Mouse (Mus musculus): Measurements from ENCODE around the gene Fstl3. TPM values are rescaled to one million over a fixed set of nuclear protein-coding genes. Genes with fewer than 3 reads are reported as not detected.

The Fstl3 gene
- 29.0 and 30.9 TPM in 2 replicates for polyA plus RNA-seq (2015; fragmentation: Nextera tagmentation; extraction: Ambion mirVana)

GRCm38 (mm10) chr10:79777103-79777531, at the start of gene Fstl3:
Gene Fstl3 (plus strand): TSS chr10:79777272.
- ATAC-seq (replicated peaks; ENCODE audit: insufficient number of reproducible peaks, insufficient read depth, low FRiP score, low read depth): no peak
- Histone ChIP-seq H3K9me3 (replicated peaks) (no peaks in the 10 kb centered on the region), H3K27me3 (peaks cover 14% of the 10 kb centered on the region; the same call in 1 of the 2 replicates), H3K9ac (peak within 1 kb of the TSS; percentile 58), H3K4me2 (peak within 1 kb of the TSS; percentile 84), H3K4me1 (replicated peaks) (peaks cover 44% of the 10 kb centered on the region), H3K27ac (peak within 1 kb of the TSS; percentile 76), H3K4me3 (peak within 1 kb of the TSS; percentile 56), H3K36me3 (no peaks in the 10 kb centered on the region)
- WGBS: 4% methylated on average over 39 of the region's 39 CpGs

DNA sequence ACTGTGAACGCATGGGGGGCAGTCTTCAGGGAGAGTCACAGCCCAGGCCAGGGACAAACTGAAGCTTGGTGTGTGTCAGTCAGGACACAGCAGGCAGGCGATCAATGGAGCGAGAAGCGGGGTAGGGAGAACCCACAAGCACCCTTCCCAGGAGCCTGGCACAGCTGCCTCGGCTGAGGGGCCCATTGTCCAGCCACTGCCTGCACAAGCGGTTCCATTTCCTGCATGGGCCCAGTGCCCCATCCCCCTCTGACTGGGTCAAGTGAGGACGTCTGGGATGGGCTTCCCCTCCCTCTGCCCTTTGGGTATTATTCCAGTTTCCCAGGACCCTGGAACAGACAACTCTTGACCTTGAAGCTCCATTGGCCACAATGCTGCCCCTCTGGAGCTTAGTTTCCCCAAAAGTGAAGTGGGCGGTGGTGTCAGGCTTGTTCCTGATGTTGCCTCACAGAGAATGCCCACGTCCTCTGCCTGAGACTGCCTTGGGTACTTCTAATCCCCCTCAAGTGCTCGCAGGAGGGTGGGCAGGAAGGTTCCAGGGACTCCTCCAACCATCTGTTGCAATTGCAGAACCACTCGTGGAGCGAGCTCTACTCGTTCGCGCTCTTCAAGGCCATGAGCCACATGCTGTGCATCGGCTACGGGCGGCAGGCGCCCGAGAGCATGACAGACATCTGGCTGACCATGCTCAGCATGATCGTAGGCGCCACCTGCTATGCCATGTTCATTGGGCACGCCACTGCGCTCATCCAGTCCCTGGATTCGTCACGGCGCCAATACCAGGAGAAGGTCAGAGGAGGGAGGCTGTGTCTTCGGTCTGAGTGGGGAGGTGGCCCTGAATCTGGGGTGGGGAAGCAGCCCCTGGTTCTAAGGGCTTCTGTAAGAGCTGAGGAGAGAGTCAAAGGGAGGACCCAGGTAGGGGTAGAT, 48.5 kb upstream of the Fstl3 start:
- peaks cover 8% of the 10 kb centered on the region for H3K27me3 ChIP-seq
- H3K4me2 ChIP-seq: no peak overlapping the region
- H3K36me3 ChIP-seq: 0 out of 2 replicates have a peak, but pooled peaks cover under 1% of the 10 kb centered on the region
- no peaks in the 10 kb centered on the region for H3K9me3 ChIP-seq (replicated peaks)
- peaks cover 13% of the 10 kb centered on the region for H3K4me1 ChIP-seq (replicated peaks)
- 65% methylated on average over 28 of the region's 28 CpGs for WGBS
- H3K27ac ChIP-seq: no peak overlapping the region
- H3K4me3 ChIP-seq: no peak overlapping the region
- no peak for ATAC-seq (replicated peaks; ENCODE audit: insufficient number of reproducible peaks, insufficient read depth, low FRiP score, low read depth)
- no peak overlapping the region for H3K9ac ChIP-seq

DNA sequence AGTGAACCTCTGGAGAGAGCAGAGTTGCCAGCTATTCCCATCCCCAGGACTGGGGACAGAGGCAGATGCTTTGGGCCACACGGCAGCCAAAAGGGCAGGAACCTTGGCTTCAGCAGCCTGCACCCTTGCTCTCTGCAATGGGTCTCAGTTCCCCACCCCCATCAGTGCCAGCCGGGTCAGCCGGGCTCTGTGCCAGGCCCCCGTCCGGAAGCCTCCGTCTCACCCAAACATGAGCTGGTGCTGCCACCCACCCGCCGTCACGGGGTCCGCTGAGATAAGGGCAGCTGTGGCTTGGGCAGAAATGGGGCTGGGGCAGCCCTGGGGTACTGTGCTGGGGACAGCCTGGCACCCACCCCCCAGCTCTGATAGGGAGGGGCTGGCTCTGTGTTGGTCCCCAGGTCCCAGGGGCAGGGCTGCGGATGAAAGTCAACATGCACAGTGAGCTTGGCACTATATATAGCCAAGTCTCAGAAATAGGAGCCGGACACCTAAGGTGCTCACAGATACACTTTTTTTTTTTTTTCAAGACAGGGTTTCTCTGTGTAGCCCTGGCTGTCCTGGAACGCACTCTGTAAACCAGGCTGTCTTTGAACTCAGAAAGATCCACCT, 47.6 kb upstream of the Fstl3 start:
- Histone ChIP-seq H3K27ac (no peak overlapping the region), H3K4me1 (replicated peaks) (peaks cover 8% of the 10 kb centered on the region), H3K4me3 (peak overlapping the region; percentile 5; the same call in 1 of the 2 replicates), H3K9me3 (replicated peaks) (no peaks in the 10 kb centered on the region), H3K9ac (no peak overlapping the region), H3K27me3 (peaks cover 8% of the 10 kb centered on the region), H3K4me2 (peak overlapping the region; percentile 44), H3K36me3 (peaks cover 9% of the 10 kb centered on the region)
- 0 out of 2 replicates have a peak, but pooled peaks have one; percentile 11 for ATAC-seq (replicated peaks; ENCODE audit: insufficient number of reproducible peaks, insufficient read depth, low FRiP score, low read depth)
- 55% methylated on average over 13 of the region's 13 CpGs for WGBS

DNA sequence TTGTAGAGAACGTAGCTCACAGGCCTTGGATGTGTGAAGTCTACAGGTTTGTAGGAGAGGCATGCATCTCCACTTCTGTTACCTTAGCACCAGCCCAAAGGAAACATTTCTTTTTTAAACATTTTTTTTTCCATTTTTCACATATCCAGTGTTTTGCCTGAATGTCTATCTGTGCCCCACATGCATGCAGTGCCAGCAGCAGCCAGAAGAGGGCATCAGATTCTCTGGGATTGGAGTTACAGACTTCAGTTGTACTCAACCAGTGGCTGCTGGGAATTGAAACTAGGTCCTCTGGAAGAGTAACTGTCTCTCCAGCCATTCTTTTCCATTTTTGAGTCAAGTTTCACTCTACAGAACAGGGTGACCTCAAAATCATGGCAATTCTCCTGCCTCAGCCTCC, 44.6 kb upstream of the Fstl3 start:
- no peak for ATAC-seq (replicated peaks; ENCODE audit: insufficient number of reproducible peaks, insufficient read depth, low FRiP score, low read depth)
- Histone ChIP-seq H3K27me3 (peaks cover 17% of the 10 kb centered on the region), H3K9me3 (replicated peaks) (0 out of 2 replicates have a peak, but pooled peaks cover 3% of the 10 kb centered on the region), H3K27ac (no peak overlapping the region), H3K36me3 (peaks cover 36% of the 10 kb centered on the region), H3K4me2 (no peak overlapping the region), H3K9ac (no peak overlapping the region), H3K4me3 (no peak overlapping the region), H3K4me1 (replicated peaks) (peaks cover 15% of the 10 kb centered on the region)
- WGBS: 100% methylated on average over 1 of the region's 1 CpGs

DNA sequence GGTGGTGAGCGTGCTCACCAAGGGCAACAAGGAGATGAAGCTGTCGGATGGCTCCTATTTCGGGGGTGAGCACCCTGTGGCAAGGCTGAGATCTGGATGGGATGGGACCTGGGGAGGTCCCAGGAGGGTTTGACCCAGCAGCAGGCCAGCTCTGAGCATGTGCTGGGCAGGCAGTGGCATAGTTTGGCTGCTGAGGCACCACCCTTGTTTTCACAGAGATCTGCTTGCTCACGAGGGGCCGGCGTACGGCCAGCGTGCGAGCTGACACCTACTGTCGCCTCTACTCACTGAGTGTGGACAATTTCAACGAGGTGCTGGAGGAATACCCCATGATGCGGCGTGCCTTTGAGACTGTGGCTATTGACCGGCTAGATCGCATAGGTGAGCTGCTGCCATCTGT, 43.2 kb upstream of the Fstl3 start:
- Histone ChIP-seq H3K36me3 (peaks cover 50% of the 10 kb centered on the region), H3K27ac (no peak overlapping the region), H3K9me3 (replicated peaks) (peaks cover 9% of the 10 kb centered on the region; the same call in 1 of the 2 replicates), H3K9ac (no peak overlapping the region), H3K4me3 (no peak overlapping the region), H3K4me2 (no peak overlapping the region), H3K4me1 (replicated peaks) (peaks cover 15% of the 10 kb centered on the region), H3K27me3 (peaks cover 12% of the 10 kb centered on the region)
- no peak for ATAC-seq (replicated peaks; ENCODE audit: insufficient number of reproducible peaks, insufficient read depth, low FRiP score, low read depth)
- WGBS: 82% methylated on average over 15 of the region's 15 CpGs

DNA sequence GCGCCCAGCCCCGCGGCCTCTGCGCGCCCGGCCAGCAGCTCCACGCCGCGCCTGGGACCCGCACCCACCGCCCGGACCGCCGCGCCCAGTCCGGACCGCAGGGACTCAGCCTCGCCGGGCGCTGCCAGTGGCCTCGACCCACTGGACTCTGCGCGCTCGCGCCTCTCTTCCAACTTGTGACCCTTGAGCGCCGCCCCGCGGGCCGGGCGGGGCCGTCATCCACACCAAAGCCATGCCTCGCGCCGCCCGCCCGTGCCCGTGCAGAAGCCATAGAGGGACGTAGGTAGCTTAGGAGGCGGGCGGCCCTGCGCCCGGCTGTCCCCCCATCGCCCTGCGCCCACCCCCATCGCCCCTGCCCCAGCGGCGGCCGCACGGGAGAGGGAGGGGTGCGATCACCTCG, 41.7 kb upstream of the Fstl3 start:
- WGBS: 35% methylated on average over 39 of the region's 52 CpGs
- no peak for ATAC-seq (replicated peaks; ENCODE audit: insufficient number of reproducible peaks, insufficient read depth, low FRiP score, low read depth)
- H3K4me3 ChIP-seq: peak overlapping the region; percentile 5; the same call in 1 of the 2 replicates

GRCm38 (mm10) chr10:79736706-79737105, 40.4 kb upstream of the Fstl3 start:
- 88% methylated on average over 14 of the region's 14 CpGs for WGBS
- Histone ChIP-seq H3K27me3 (peaks cover 9% of the 10 kb centered on the region; the same call in 1 of the 2 replicates), H3K36me3 (peaks cover 78% of the 10 kb centered on the region), H3K27ac (no peak overlapping the region), H3K9me3 (replicated peaks) (peaks cover 23% of the 10 kb centered on the region; the same call in 1 of the 2 replicates), H3K4me3 (no peak overlapping the region), H3K4me1 (replicated peaks) (0 out of 2 replicates have a peak, but pooled peaks cover 7% of the 10 kb centered on the region), H3K4me2 (no peak overlapping the region), H3K9ac (no peak overlapping the region)
- ATAC-seq (replicated peaks; ENCODE audit: insufficient number of reproducible peaks, insufficient read depth, low FRiP score, low read depth): no peak

More for the DNA sequence above, 41.7 kb upstream of the Fstl3 start:
- Histone ChIP-seq H3K36me3 (peaks cover 65% of the 10 kb centered on the region), H3K4me1 (replicated peaks) (0 out of 2 replicates have a peak, but pooled peaks cover 7% of the 10 kb centered on the region), H3K27me3 (peaks cover 9% of the 10 kb centered on the region; the same call in 1 of the 2 replicates), H3K27ac (no peak overlapping the region), H3K9ac (no peak overlapping the region), H3K9me3 (replicated peaks) (peaks cover 23% of the 10 kb centered on the region; the same call in 1 of the 2 replicates), H3K4me2 (peak overlapping the region; percentile 31)

GRCm38 (mm10) chr10:79738259-79738658, 38.8 kb upstream of the Fstl3 start:
- no peak overlapping the region for H3K4me2 ChIP-seq
- no peak overlapping the region for H3K4me3 ChIP-seq
- no peak for ATAC-seq (replicated peaks; ENCODE audit: insufficient number of reproducible peaks, insufficient read depth, low FRiP score, low read depth)
- 0 out of 2 replicates have a peak, but pooled peaks cover 7% of the 10 kb centered on the region for H3K4me1 ChIP-seq (replicated peaks)
- H3K9ac ChIP-seq: no peak overlapping the region
- peaks cover 9% of the 10 kb centered on the region; the same call in 1 of the 2 replicates for H3K27me3 ChIP-seq
- H3K27ac ChIP-seq: no peak overlapping the region
- H3K36me3 ChIP-seq: peaks cover 92% of the 10 kb centered on the region
- WGBS: 93% methylated on average over 10 of the region's 10 CpGs
- peaks cover 23% of the 10 kb centered on the region; the same call in 1 of the 2 replicates for H3K9me3 ChIP-seq (replicated peaks)

DNA sequence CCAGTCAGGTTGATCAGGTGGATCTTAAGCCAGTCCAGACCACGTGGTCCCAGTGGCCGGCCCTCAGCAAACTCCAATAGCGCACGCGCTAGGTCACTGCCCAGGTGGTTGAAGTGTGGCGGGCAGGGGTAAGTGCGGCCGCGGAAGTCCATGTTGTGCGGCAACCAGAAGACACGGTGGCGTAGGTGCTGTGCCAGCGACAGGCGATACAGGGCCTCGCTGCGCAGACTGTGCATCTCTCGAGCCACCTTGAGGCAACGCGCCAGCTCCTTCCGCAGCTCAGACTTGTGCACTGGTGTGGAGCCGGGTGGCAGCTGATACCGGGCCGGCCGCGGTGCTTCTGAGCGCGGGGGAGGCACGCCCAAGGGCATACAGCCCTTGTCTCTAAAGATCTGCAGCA, 37.8 kb upstream of the Fstl3 start:
- peaks cover 9% of the 10 kb centered on the region; the same call in 1 of the 2 replicates for H3K27me3 ChIP-seq
- 0 out of 2 replicates have a peak, but pooled peaks cover 7% of the 10 kb centered on the region for H3K4me1 ChIP-seq (replicated peaks)
- no peak overlapping the region for H3K9ac ChIP-seq
- H3K9me3 ChIP-seq (replicated peaks): peaks cover 23% of the 10 kb centered on the region; the same call in 1 of the 2 replicates
- peaks cover 88% of the 10 kb centered on the region for H3K36me3 ChIP-seq
- ATAC-seq (replicated peaks; ENCODE audit: insufficient number of reproducible peaks, insufficient read depth, low FRiP score, low read depth): no peak
- no peak overlapping the region for H3K4me3 ChIP-seq
- no peak overlapping the region for H3K4me2 ChIP-seq
- WGBS: 95% methylated on average over 28 of the region's 28 CpGs
- H3K27ac ChIP-seq: no peak overlapping the region

GRCm38 (mm10) chr10:79740863-79741262, 36.2 kb upstream of the Fstl3 start:
- no peak overlapping the region for H3K27ac ChIP-seq
- no peak overlapping the region for H3K9ac ChIP-seq
- peaks cover 5% of the 10 kb centered on the region; the same call in 1 of the 2 replicates for H3K27me3 ChIP-seq
- peaks cover 23% of the 10 kb centered on the region; the same call in 1 of the 2 replicates for H3K9me3 ChIP-seq (replicated peaks)
- H3K36me3 ChIP-seq: peaks cover 75% of the 10 kb centered on the region
- peaks cover 7% of the 10 kb centered on the region for H3K4me1 ChIP-seq (replicated peaks)
- ATAC-seq (replicated peaks; ENCODE audit: insufficient number of reproducible peaks, insufficient read depth, low FRiP score, low read depth): no peak
- H3K4me2 ChIP-seq: no peak overlapping the region
- WGBS: 75% methylated on average over 11 of the region's 11 CpGs
- no peak overlapping the region for H3K4me3 ChIP-seq

- H3K27me3 ChIP-seq: no peaks in the 10 kb centered on the region
- no peak overlapping the region for H3K4me3 ChIP-seq
Measured at GRCm38 (mm10) chr10:79743161-79743560, 33.9 kb upstream of the Fstl3 start.

More at GRCm38 (mm10) chr10:79743161-79743560, 33.9 kb upstream of the Fstl3 start:
- Histone ChIP-seq H3K9ac (no peak overlapping the region), H3K4me2 (no peak overlapping the region), H3K9me3 (replicated peaks) (peaks cover 20% of the 10 kb centered on the region; the same call in 1 of the 2 replicates), H3K27ac (no peak overlapping the region), H3K36me3 (peaks cover 52% of the 10 kb centered on the region), H3K4me1 (replicated peaks) (peaks cover 15% of the 10 kb centered on the region)
- no peak for ATAC-seq (replicated peaks; ENCODE audit: insufficient number of reproducible peaks, insufficient read depth, low FRiP score, low read depth)
- 87% methylated on average over 11 of the region's 11 CpGs for WGBS
